ENCODE assay signal across 2 mouse cellular contexts in genomic region chr6:121150126-121150525, GRCm38 (mm10).
TF ChIP-seq lines count a peak whose summit lies in the region.

No protein-coding gene starts in this region.

TF ChIP-seq in CH12.LX, 34 proteins besides CTCF, POLR2A, EP300 and RAD21:
- TF ChIP-seq IRF4 (IDR thresholded peaks at IDR 0.05; ENCODE audit: low read depth, low read length) = no peak
- peak; percentile 8; the same call in 1 of the 2 replicates for TF ChIP-seq SMC3 (IDR thresholded peaks at IDR 0.05; ENCODE audit: low read depth, low read length)

TF ChIP-seq in MEL, 35 proteins besides CTCF, POLR2A, EP300 and RAD21:
- no peak for TF ChIP-seq POLR2AphosphoS2 (IDR thresholded peaks at IDR 0.05; ENCODE audit: low read length)
- peak; percentile 20; the same call in 1 of the 2 replicates for TF ChIP-seq SMC3 (IDR thresholded peaks at IDR 0.05; ENCODE audit: low read depth, low read length)
